Mouse (Mus musculus) G1E (cell line): Measurements from ENCODE around the gene Plagl2. TPM values are rescaled to one million over a fixed set of nuclear protein-coding genes. Genes with fewer than 3 reads are reported as not detected.

Experiments
- ATAC-seq: 2 replicates; pipeline ENCODE4 v1.8.0; 2016; ENCODE audit warnings: mild to moderate bottlenecking; ENCODE audit not compliant: insufficient number of reproducible peaks, poor library complexity, low FRiP score, severe bottlenecking; ENCODE audit errors: extremely low read depth
- DNase-seq: peaks from one replicate; pipeline ENCODE4 v3.0.0; 2012; ENCODE audit warnings: low spot score
- H3K27me3 ChIP-seq: 2 replicates; pipeline ENCODE4 v1.6.1; 2012; ENCODE audit warnings: mild to moderate bottlenecking, low read length, inconsistent platforms; ENCODE audit not compliant: insufficient read depth
- H3K36me3 ChIP-seq: replicated peaks from 2 replicates; pipeline ENCODE3; 2012; ENCODE audit warnings: mild to moderate bottlenecking, inconsistent platforms
- H3K4me1 ChIP-seq: 2 replicates; pipeline ENCODE4 v1.6.1; 2012; ENCODE audit warnings: low read depth, low read length, inconsistent platforms, mixed read lengths; ENCODE audit not compliant: insufficient read depth
- H3K4me3 ChIP-seq: 2 replicates; pipeline ENCODE4 v1.5.1; 2012; ENCODE audit warnings: low read depth, mild to moderate bottlenecking, inconsistent platforms, low read length, moderate library complexity, mixed read lengths
- H3K9me3 ChIP-seq: replicated peaks from 2 replicates; pipeline ENCODE4 v1.6.1; 2012; ENCODE audit warnings: inconsistent platforms
- CTCF ChIP-seq: IDR thresholded peaks from 2 replicates; pipeline ENCODE4 v1.5.1; 2012; ENCODE audit warnings: low read depth, low read length, inconsistent platforms, mixed read lengths
- GATA1 ChIP-seq: IDR thresholded peaks from 2 replicates; pipeline ENCODE4 v1.6.1; 2012; ENCODE audit warnings: borderline replicate concordance, low read length, inconsistent platforms, mixed read lengths
- GATA2 ChIP-seq: IDR thresholded peaks from 2 replicates; pipeline ENCODE4 v1.6.1; 2012; ENCODE audit warnings: low read depth, low read length, inconsistent platforms, borderline replicate concordance
- POLR2AphosphoS5 ChIP-seq: IDR thresholded peaks from 2 replicates; pipeline ENCODE4 v1.6.1; 2012; ENCODE audit warnings: low read depth, low read length, inconsistent platforms; ENCODE audit not compliant: insufficient replicate concordance
- TAL1 ChIP-seq: conservative IDR thresholded peaks from 2 replicates; pipeline ENCODE4 v1.6.1; 2012; ENCODE audit warnings: low read depth, low read length, inconsistent platforms, mixed read lengths
- polyA plus RNA-seq: library from polyadenylated mRNA; stranded (reverse); fragments of >175 nt; gene quantifications from 2 replicates; pipeline ENCODE4 v1.2.3, GENCODE M21; 2012
- total RNA-seq, 2 experiments: library from RNA; stranded (forward) in 1 of 2; stranded (reverse) in 1 of 2; fragments of 200-1000 nt in 1 of 2; fragments of >200 nt in 1 of 2; fragmentation: Nextera tagmentation in 1 of 2; gene quantifications; 2 replicates each; pipeline ENCODE4 v1.2.3; 2014 to 2017

The Plagl2 gene
- total and polyA plus RNA-seq, 3 experiments = 12.5 to 106 (median 35.9) TPM

- Histone ChIP-seq H3K27me3 (no peaks in the 10 kb centered on the region), H3K36me3 (peaks cover 85% of the 10 kb centered on the region), H3K4me3 (no peak overlapping the region), H3K9me3 (no peaks in the 10 kb centered on the region), H3K4me1 (peaks cover 10% of the 10 kb centered on the region; the same call in 1 of the 2 replicates)
- DNase-seq (no peak), ATAC-seq (no peak)
- TF ChIP-seq CTCF (no peak), GATA1 (no peak), TAL1 (no peak), POLR2AphosphoS5 (no peak), GATA2 (no peak)
These were observed 61.9 kb downstream of the Plagl2 start for GRCm38 (mm10) chr2:153179126-153179860.

Other genes starting within 250 kb of the Plagl2 start
- 42.2 and 49.4 TPM in 2 replicates for gene Pdrg1, start 226.0 kb downstream of the Plagl2 start, total RNA-seq (2014; fragmentation: Nextera tagmentation)
- gene Pdrg1, start 226.0 kb downstream of the Plagl2 start, total RNA-seq (2017) = 142 and 154 TPM in 2 replicates
- 49.4 and 63.4 TPM in 2 replicates for gene Pdrg1, start 226.0 kb downstream of the Plagl2 start, polyA plus RNA-seq
- gene Xkr7, start 209.6 kb downstream of the Plagl2 start, total RNA-seq (2014; fragmentation: Nextera tagmentation) = not detected in 2 replicates
- gene Xkr7, start 209.6 kb downstream of the Plagl2 start, total RNA-seq (2017) = 0.05 and 0.06 TPM in 2 replicates
- gene Xkr7, start 209.6 kb downstream of the Plagl2 start, polyA plus RNA-seq = not detected in 2 replicates
- not detected in 2 replicates for gene Ccm2l, start 175.5 kb downstream of the Plagl2 start, total RNA-seq (2014; fragmentation: Nextera tagmentation)
- gene Ccm2l, start 175.5 kb downstream of the Plagl2 start, total RNA-seq (2017) = 0.11 TPM in 1 of 2 replicates, not detected in the other
- not detected in 2 replicates for gene Ccm2l, start 175.5 kb downstream of the Plagl2 start, polyA plus RNA-seq
- gene Hck, start 133.0 kb downstream of the Plagl2 start, total RNA-seq (2014; fragmentation: Nextera tagmentation) = not detected in 2 replicates
- gene Hck, start 133.0 kb downstream of the Plagl2 start, total RNA-seq (2017) = 0.05 TPM in 1 of 2 replicates, not detected in the other
- gene Hck, start 133.0 kb downstream of the Plagl2 start, polyA plus RNA-seq = not detected in 2 replicates
- 90.5 and 109 TPM in 2 replicates for gene Tm9sf4, start 80.1 kb downstream of the Plagl2 start, total RNA-seq (2014; fragmentation: Nextera tagmentation)
- 42.9 and 46.8 TPM in 2 replicates for gene Tm9sf4, start 80.1 kb downstream of the Plagl2 start, total RNA-seq (2017)
- gene Tm9sf4, start 80.1 kb downstream of the Plagl2 start, polyA plus RNA-seq = 27.9 and 35.2 TPM in 2 replicates
- gene Tspyl3, start 16.0 kb downstream of the Plagl2 start, total RNA-seq (2014; fragmentation: Nextera tagmentation) = 1.1 TPM in 1 of 2 replicates, not detected in the other
- 0.23 and 0.27 TPM in 2 replicates for gene Tspyl3, start 16.0 kb downstream of the Plagl2 start, total RNA-seq (2017)
- 0.27 and 0.32 TPM in 2 replicates for gene Tspyl3, start 16.0 kb downstream of the Plagl2 start, polyA plus RNA-seq
- gene Pofut1, start 107 bp upstream of the Plagl2 start, total RNA-seq (2014; fragmentation: Nextera tagmentation) = 26.5 and 33.7 TPM in 2 replicates
- gene Pofut1, start 107 bp upstream of the Plagl2 start, total RNA-seq (2017) = 29.5 and 30.0 TPM in 2 replicates
- gene Pofut1, start 107 bp upstream of the Plagl2 start, polyA plus RNA-seq = 11.2 and 12.8 TPM in 2 replicates
- gene Kif3b, start 50.0 kb upstream of the Plagl2 start, total RNA-seq (2014; fragmentation: Nextera tagmentation) = 12.0 and 12.9 TPM in 2 replicates
- gene Kif3b, start 50.0 kb upstream of the Plagl2 start, total RNA-seq (2017) = 25.2 and 26.1 TPM in 2 replicates
- 3.0 and 3.7 TPM in 2 replicates for gene Kif3b, start 50.0 kb upstream of the Plagl2 start, polyA plus RNA-seq
- gene Asxl1, start 104.4 kb upstream of the Plagl2 start, total RNA-seq (2014; fragmentation: Nextera tagmentation) = 50.0 and 51.9 TPM in 2 replicates
- gene Asxl1, start 104.4 kb upstream of the Plagl2 start, total RNA-seq (2017) = 45.8 and 54.3 TPM in 2 replicates
- gene Asxl1, start 104.4 kb upstream of the Plagl2 start, polyA plus RNA-seq = 16.8 and 17.4 TPM in 2 replicates